Mouse (Mus musculus) midbrain, embryonic 11.5 days (tissue): ENCODE measurements at regions not wholly inside any gene's neighbourhood (a gene's known extent, or its start where the extent isn't known, plus 50 kb on each side); places are given as distances from the start of the nearest gene placed in this dataset.
"Not testable (repeated sequence)": the region's sequence is repeated elsewhere in the genome, so short reads cannot be mapped to it uniquely, and the experiment has no call there.

Experiments
- ATAC-seq: fragments of 200-750 bp; cut with Nextera tagmentation; 2 replicates; pipeline ENCODE4 v1.8.0; 2017; ENCODE audit warnings: moderate TSS enrichment, moderate library complexity; ENCODE audit not compliant: low FRiP score
- DNase-seq: peaks from one replicate; pipeline ENCODE4 v3.0.0; 2015; ENCODE audit warnings: low spot score; ENCODE audit errors: missing footprints
- H3K27ac ChIP-seq: fragments of 300-500 bp; sonication (generic); 2 replicates; pipeline ENCODE4 v1.5.1; 2014; ENCODE audit warnings: low read depth, low read length
- H3K27me3 ChIP-seq: fragments of 300-500 bp; sonication (generic); 2 replicates; pipeline ENCODE4 v1.6.1; 2014; ENCODE audit warnings: mild to moderate bottlenecking, low read length, moderate library complexity, mixed read lengths; ENCODE audit not compliant: control insufficient read depth, insufficient read depth
- H3K36me3 ChIP-seq: fragments of 300-500 bp; sonication (generic); 2 replicates; pipeline ENCODE4 v1.6.1; 2014; ENCODE audit warnings: mild to moderate bottlenecking, low read length, moderate library complexity, mixed read lengths; ENCODE audit not compliant: control insufficient read depth, insufficient read depth
- H3K4me1 ChIP-seq: fragments of 300-500 bp; sonication (generic); 2 replicates; pipeline ENCODE4 v1.6.1; 2014; ENCODE audit warnings: low read length; ENCODE audit not compliant: control insufficient read depth, insufficient read depth
- H3K4me2 ChIP-seq: fragments of 300-500 bp; sonication (generic); 2 replicates; pipeline ENCODE4 v1.6.1; 2014; ENCODE audit warnings: mild to moderate bottlenecking, moderate library complexity
- H3K4me3 ChIP-seq: fragments of 300-500 bp; sonication (generic); 2 replicates; pipeline ENCODE4 v1.5.1; 2014; ENCODE audit warnings: low read depth, low read length
- H3K9ac ChIP-seq: fragments of 300-500 bp; sonication (generic); 2 replicates; pipeline ENCODE4 v1.6.1; 2014; ENCODE audit warnings: low read length
- H3K9me3 ChIP-seq: fragments of 300-500 bp; sonication (generic); 2 replicates; pipeline ENCODE4 v1.6.1; 2016; ENCODE audit warnings: low read length; ENCODE audit not compliant: control insufficient read depth
- WGBS: fragments of 180-500 bp; shearing (Covaris S2); extraction: QIAGEN DNeasy Blood & Tissue Kit; methylation state at CpG from one replicate; pipeline ENCODE4 v1.1.7; 2014; 5-methylcytosine and 5-hydroxymethylcytosine counted together

- not testable (repeated sequence) for H3K4me2 ChIP-seq, H3K9ac ChIP-seq, H3K27me3 ChIP-seq, H3K4me1 ChIP-seq, DNase-seq, H3K36me3 ChIP-seq, H3K4me3 ChIP-seq, H3K9me3 ChIP-seq, ATAC-seq, H3K27ac ChIP-seq
- WGBS, result 48% methylated on average over 2 of the region's 2 CpGs
Observed at GRCm38 (mm10) chr13:4699591-4699990, 90.6 kb upstream of the Akr1e1 start.

- Histone ChIP-seq H3K9ac (no peak overlapping the region), H3K4me2 (no peak overlapping the region), H3K27ac (no peak overlapping the region), H3K4me1 (no peaks in the 10 kb centered on the region), H3K27me3 (no peaks in the 10 kb centered on the region), H3K9me3 (no peaks in the 10 kb centered on the region), H3K4me3 (no peak overlapping the region), H3K36me3 (no peaks in the 10 kb centered on the region)
- 40% methylated on average over 11 of the region's 11 CpGs for WGBS
- peak; percentile 91 for DNase-seq
- ATAC-seq, result peak; percentile 58; the same call in 1 of the 2 replicates
Observed at GRCm38 (mm10) chr13:4666375-4667140, 57.6 kb upstream of the Akr1e1 start.

GRCm38 (mm10) chr13:4663390-4663789, 54.4 kb upstream of the Akr1e1 start:
- H3K9me3 ChIP-seq, result no peaks in the 10 kb centered on the region
- no peaks in the 10 kb centered on the region for H3K27me3 ChIP-seq
- DNase-seq (peak; percentile 74), ATAC-seq (no peak)
- no peak overlapping the region for H3K9ac ChIP-seq
- no peaks in the 10 kb centered on the region for H3K36me3 ChIP-seq
- no peaks in the 10 kb centered on the region for H3K4me1 ChIP-seq
- no peak overlapping the region for H3K4me3 ChIP-seq
- no peak overlapping the region for H3K27ac ChIP-seq
- 64% methylated on average over 3 of the region's 3 CpGs for WGBS
- H3K4me2 ChIP-seq, result no peak overlapping the region

- H3K9me3 ChIP-seq, result no peaks in the 10 kb centered on the region
- no peak overlapping the region for H3K4me2 ChIP-seq
- ATAC-seq (0 out of 2 replicates have a peak, but pooled peaks have one; percentile 63), DNase-seq (peak; percentile 87)
- no peaks in the 10 kb centered on the region for H3K36me3 ChIP-seq
- no peak overlapping the region for H3K4me3 ChIP-seq
- no peak overlapping the region for H3K9ac ChIP-seq
- WGBS, result 60% methylated on average over 13 of the region's 13 CpGs
- no peaks in the 10 kb centered on the region for H3K4me1 ChIP-seq
- no peak overlapping the region for H3K27ac ChIP-seq
- no peaks in the 10 kb centered on the region for H3K27me3 ChIP-seq
Observed at GRCm38 (mm10) chr13:4662336-4663101, 53.5 kb upstream of the Akr1e1 start.
